Mouse (Mus musculus) liver (tissue): ENCODE data around the gene Ntm.

Experiments
- DNase-seq: peaks from one replicate; pipeline ENCODE4 v3.0.0-alpha.2; 2020; ENCODE audit warnings: mixed read lengths

The Ntm gene

DNA sequence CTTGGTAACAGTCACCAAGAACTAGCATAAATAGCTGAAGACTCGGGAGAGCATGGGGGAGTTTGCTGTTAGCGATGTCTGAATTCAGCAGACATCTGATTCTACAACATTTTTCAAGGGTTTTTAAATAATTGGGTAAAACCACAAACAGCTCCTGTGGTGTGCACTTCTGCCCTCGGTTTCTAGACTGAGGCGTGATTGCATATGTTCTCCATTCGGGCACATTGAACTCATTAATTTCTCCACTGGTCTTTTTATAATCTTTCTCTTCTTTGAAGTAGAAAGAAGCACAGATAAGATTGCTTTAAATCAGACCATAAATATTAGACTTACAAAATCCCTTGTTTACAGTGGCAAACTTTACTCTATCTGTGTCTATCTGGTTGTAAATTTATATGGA lies 862.3 kb downstream of the Ntm start:
- no peak for DNase-seq

DNA sequence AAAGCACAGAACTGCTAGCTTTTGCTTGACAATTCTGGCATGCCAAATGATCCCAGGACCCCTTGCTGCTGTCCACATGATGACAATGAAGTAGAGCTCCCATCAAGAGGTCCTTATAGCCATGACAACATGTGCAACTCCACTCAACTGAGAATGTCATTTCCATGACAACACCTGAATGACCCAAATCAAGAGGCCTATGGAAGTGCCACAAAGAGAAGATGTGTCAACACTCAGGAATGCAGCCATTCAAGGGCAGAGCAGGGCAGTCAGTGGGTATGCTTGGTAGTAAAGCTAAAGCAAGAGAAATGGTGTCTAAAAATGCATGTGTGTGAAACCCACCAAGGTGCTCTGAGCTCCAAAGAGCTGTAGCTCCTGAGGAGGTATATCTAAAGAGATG lies 870.5 kb downstream of the Ntm start:
- no peak for DNase-seq

DNA sequence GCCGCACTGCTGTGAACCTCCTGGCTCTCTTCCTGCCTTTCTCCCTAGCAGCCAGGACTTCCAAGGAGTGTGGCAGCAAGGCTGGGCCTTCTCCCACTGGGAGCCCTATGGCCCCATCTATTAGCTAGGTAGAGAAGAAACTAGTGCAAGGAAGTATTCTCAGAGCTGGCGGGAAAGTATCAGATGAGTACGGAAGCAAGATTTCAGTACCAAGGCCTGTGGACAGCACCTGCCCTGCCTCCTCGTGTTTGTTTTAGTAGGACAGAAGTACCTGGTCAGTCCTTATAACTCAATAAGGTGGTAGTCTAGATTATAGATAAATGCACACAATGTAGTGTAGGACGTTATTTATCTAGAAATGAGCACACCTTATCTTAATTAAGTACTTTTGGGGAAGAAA lies 874.3 kb downstream of the Ntm start:
- no peak for DNase-seq

DNA sequence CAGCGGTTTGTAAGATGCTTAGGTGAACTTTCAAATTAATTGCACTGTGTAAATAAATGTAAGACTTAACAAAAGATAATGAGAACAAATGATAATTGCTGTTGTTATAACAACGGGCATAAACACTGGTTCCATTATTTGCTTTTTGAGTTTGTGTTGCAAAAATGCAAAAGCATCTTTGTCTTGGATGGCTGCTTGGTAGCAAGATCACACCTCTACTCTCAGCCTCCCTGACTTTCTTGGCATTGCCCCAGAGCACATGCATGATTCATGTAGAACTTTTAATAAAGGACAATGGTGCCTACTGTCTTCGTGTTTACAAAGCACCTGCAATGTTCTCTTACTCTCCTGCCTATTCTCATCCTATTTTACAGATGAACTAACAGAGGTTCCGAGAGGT lies 875.3 kb downstream of the Ntm start:
- no peak for DNase-seq

DNA sequence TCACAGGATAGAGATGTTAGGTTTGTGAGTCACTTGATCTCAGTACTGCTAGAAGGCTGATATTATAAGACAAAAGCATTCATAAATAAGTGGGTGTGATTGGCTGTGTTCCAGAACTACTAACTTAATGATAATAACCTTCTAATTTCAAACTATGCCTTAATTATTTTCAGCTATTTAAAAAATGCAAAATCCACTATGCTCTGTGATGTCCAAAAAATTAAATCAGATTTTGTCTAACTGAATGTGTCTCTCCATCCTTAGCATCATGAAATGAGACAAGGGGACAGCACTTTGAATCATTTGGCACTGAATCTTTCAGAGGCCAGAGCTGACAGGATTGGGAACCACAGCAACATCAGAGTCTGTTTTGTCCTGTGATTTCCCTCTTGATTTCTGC lies 875.8 kb downstream of the Ntm start:
- DNase-seq = no peak

DNA sequence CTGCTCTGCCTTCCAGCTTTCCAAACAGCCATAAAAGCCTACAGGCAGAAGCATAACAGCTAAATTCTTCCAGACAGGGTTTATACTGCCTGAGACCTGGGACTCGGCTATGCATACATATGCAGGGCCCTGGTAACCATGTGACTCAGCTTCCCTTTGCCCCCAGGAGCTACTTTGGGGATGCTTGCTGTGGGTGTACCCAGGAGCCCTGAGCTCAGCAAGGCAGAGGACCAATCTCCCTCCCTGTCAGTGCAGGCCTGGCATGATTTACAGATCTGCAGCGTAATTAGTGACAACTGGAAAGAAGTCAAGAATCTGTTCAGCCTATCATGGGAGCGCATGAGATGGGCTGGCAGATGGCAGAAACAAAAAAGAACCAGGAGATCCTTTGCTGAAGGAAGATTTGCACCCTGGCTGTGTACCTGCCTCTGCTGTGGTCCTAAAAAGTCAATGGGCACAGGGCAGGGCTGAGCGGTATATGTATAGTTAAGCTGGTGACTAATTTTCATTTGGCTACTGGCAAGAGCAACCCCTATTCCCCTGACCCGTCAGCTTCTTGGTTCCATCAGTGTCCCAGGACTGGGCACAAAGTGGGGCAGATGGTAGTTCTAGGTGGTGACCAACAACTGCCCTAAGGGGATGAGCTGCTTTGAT lies 886.9 kb downstream of the Ntm start:
- DNase-seq = no peak

DNA sequence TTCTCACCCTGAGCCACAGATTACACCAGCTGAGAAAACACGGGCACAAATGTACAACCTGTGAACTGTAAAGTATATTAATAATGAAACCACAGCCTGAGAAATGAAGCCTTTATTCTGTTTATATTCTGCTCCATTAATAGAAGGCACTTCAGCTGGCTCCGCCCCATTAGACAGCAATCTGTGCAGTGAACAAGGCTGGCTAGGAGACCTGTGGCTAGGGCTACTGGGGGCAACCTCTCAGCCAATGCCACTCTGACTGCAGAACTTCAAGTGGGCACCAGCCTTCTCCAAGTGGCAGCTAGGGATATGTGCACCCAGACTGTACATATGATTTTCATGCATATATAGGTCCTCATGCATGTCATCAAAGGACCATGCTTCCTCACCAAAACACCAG lies 887.7 kb downstream of the Ntm start:
- DNase-seq = no peak

DNA sequence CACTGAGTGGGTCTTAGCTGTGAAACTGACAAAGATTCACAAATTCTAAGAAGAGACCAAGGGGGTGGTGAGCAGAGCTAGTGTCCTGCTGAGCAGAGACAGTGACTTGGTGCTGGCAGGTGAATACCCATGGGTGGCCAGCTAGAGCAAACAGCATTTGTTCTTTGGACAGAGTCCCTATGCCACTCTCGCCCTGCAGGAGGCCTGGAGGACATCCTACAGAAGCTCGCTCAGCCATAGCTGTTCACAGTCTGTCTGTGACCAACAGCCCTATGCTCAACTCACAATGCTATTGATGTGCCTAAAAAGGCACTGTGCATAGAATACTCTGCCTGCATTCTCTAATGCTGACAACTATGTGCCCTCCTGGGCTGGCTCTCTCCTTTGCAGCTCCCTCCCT lies 888.4 kb downstream of the Ntm start:
- DNase-seq = no peak

DNA sequence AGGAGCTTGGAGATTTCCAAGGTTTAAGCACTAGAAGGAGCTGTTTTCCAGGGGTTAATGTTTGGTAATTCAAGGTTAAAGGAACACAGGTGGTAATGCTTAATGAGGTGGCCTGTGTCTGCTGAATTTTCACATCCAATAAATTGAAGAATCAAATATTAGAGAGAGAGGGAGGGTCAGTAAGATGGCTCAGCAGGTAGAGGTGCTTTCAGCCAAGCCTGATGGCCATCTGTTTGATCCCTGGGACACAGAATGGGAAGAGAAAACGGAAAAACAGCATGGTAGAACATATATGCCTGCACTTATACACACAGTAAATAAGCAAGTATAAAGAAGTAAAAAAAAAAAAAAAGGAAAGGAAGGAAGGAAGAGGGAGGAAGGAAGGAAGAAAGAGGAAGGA lies 890.9 kb downstream of the Ntm start:
- DNase-seq = no peak

DNA sequence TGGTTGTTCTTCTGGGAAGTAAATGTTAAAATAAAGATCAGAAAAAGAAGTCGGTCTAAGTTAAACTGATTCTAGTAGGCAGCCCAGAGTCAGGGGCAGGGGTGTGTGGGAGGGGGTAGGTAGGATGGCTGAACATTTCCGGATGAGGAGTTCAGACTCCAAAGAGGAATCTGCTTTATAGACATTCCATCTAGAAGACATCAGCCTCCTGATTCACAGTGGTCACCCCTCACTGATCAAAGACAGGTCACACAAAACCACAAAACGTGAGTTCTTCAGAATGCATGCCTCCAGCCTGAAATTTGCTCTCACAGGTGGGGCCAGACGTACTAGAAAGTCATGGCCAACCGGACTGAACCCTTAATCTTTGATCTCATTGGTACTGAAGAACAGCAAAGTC lies 895.4 kb downstream of the Ntm start:
- no peak for DNase-seq

DNA sequence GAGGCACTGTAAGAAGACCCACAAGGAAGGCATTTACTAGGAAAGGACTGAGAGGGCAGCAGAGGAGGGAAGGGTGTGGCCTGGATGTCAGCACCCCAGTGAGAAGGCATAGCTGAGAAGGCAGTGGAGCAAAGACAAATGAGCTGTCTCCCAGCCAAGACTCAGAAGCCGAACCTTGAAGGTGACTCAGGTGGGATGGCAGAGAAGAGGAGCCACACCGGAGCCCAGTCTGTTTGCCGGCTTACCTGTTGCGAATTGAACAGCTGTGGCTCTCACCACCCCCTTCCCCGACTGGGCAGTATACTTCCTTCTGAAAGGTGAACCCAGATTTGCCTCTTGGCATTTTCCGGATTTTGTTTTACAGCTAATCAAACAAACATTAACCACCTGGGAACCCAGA lies 902.6 kb downstream of the Ntm start:
- no peak for DNase-seq

DNA sequence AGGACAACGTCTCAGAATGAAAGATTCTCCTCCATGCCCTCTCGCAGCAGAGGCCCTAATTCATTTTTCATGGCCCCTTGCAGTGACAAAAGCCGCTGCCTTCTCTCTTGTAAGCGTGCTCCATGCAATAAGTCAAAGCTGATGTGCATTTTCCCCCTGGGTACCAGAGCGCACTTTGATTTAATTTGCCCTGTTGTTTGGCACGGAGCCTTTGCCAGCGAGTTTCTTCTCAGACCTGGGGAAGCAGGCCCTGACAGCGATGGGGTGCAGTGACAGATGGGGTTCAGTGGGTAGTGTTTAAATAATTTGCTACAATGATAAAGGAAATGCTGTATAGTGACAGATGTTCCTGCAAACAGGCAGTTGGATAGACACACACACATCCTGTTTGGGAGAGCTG lies 904.1 kb downstream of the Ntm start:
- no peak for DNase-seq

DNA sequence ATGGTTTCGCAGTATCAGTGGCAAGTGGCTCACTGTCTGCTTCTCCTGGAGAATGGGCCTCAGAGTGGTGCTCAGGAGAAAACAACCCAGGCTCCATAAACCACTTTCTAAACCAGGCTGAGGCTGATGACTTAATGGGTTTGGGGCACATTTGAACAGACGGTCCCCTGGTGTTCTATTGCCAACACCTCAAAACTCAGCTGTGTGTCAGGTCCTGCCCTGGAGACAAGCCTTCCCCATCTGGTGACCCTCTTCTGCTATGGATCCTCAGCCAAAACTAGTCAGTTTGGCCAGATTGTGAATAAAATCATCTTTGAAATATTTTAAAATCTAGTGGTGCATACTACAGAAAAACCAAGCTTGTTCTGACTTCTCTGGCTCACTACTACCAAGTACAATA lies 907.3 kb downstream of the Ntm start:
- no peak for DNase-seq

DNA sequence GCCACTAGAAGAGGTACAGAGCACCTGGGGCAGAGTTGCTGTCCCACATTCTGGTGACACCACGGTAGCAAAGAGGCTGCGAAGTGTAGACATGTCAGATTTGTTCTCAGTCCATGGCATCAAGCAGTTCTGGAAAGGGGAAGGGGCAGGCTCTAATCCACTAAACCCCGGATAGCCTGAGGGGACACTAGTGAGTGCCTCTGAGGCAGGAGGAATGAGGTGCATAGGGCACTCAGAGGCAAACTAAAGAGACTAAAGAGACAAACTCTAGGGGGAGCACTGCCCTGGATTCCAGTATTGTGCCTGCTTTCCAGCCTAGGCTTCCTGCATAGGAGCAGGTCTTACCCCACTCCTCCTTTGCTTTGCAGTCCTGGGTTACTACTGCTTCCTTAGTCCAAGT lies 926.5 kb downstream of the Ntm start:
- DNase-seq = no peak

DNA sequence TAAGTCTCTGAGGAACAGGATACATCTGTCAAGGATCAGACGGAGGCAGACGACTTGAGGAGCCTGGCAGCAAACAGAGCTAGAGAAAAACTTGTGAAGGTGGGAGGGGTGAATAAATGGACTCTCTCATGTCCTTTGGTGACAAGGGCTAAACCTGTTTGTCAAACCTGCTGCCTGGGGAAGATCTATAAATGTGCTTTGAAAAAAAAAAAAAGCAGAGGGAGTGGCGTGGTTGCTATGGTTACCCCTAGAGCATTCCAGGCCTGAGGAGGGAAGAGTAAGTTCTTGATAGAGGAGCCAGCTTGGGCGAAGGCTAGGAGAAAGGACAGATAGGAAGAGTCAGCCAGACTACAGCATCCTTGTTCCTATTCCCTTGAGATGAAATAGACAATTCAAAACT lies 926.9 kb downstream of the Ntm start:
- DNase-seq = no peak

DNA sequence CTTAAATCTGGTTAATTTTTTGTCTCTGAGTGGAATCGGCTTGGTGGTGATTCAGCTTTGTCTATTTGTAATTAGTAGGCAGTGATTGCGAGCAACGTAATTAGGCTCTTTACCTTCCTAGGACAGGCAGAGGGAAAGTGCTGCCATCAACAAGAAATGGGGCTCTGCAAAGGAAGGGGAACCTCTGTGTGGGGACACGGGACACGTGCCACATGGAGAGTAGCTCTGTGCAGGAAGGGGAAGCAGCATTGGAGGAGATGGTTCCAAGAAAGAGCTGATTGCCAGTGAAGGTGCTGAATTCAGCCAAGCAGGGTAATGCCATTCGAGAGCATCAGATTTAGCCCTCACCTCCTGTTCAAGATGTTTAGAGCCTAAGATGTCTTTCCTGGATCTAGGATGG lies 936.5 kb downstream of the Ntm start:
- DNase-seq = no peak

DNA sequence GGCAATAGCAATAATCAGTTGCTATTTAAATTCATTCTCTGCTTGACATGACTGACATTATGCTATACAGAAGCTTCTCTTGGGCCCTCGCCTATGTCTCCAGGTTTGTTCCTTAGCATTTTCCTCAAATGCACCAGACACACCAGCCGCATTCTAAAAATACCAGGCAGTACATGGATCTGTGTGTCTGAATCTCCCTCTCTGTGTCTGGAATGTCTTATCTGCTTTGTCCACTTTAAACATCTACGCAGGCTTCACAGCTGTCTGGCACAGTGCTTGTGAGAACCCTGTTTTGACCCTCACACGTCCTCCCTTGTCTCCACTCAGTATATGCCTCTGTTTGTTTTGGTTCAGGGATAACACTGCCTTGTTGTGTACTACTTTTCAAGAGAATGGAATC lies 937.3 kb downstream of the Ntm start:
- DNase-seq = no peak

DNA sequence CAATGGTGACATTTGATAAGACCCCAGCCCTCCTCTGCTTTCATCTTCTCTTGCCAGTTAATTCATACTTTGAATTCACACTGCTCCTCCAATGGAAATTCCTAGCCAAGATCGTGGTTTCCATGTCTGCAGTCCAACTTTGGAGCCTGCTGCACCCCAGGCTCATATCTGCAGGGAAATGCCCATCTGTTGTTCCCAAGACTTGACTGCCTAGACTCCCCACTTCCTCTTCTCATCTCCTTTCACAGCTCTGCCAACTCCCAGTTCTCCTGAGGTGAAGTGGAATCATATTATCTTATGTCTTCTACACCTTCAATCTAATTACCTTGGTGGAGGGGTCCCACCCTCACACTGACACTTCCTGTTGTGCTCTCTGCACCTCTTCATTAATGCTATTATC lies 937.8 kb downstream of the Ntm start:
- no peak for DNase-seq

DNA sequence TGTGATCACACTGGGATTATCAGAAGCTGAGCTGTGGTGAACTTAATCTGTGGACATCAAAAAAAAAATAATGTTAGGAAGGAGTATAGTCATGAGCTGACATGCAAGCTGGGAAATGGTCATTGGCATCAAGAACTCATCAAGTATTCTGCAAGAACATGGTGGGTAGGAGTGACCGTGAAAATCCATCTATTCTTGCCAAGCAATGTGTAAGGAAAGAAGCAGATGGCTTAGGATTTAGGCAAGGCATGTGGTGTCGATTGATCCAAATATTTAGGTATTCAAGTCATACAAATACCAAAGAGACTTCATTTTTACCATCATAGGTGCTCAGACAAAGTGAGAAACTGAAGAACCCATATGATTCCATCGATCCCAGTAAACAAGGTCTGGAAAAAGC lies 946.1 kb downstream of the Ntm start:
- DNase-seq = no peak

DNA sequence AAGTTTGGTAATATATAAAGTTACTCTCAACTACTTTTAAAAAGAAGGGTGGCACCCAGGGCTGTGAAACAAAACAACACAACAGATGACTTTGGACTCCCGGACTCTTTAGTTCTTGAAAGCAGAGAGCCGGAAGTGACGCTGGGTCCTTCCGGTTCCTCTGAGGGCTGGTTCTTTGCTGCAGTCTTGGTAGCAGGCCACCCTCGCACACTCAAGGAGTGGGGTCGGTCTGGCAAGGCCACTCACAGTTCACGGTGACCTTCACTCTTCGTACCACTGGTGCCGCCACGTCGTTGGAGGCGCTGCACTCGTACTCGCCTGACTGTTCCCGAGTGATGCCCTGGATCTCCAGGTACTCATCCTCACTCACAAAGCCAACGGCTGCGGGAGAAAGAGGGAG lies 949.1 kb downstream of the Ntm start:
- no peak for DNase-seq

DNA sequence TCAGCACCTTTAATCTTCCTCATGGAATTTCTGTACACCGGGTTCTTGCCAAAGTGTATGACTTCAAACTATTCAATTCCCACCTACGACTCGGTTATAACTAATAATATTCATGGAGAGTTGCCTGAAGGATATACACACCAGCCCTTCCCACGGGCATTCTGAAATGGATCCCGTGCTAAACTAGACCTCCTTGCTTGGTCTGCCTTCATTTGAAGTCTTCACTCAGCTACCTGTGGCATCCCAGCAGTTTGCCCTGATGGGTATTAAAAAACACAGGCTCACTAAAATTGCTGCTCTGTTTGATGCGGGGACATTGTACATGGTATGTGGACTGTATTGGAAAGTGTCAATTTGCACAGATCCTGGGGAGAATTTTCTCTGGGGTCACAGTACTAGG lies 950.4 kb downstream of the Ntm start:
- no peak for DNase-seq

DNA sequence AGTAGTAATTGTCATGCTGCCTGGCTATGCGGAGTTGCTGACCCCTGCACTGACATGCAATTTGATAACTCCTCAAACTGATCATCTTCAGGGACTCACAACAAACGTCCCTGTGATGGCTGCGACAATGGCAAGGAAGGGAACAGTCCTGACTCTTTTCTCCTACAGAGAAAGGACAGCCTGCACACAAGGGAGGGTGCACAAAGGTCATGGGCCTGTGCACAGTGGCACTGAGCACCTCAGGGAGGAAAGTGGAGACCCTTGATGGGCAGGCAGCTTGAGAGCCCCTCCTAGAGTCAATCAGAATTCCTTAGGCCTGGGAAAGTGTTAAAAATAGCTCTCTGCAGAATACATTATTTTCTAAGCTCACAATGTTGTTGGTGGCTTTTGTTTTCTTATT lies 951.5 kb downstream of the Ntm start:
- DNase-seq = no peak

DNA sequence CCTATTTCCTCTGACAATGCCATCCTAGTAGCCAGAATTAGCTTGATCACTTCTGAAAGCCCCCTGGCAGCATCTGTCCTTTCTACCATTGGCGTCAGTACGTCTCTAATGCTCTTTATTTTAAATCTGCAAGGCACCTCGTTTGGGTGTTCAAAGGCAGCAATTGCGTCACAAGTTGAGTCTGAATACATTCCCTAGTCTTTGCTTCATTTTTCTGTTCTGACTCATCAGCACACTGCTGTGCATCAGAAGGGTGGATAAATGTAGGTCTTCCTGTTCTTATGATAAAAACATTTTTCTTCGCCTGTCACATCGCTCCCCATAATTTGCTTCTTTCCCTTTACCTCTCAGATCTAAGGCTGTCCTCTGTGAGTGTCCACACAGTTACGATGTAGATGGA lies 958.4 kb downstream of the Ntm start:
- DNase-seq = no peak

DNA sequence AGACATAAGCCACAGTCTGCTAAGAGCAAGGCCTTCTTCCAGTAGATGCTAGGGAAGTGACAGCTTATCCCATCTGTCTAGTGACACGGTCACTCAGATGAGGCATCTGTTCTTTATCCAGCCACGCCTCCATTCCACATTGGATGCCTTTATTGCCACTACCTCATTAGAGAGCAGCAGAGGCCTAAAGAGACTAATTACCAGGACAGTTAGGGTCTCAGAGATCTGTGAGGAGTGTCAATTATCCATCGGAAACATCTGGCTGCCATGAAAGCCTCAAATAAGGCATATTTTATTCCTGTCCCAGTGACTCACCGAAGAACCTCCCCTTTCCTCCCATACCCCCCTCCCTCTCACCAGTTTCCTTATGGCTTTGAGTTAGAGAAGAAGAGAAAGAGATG lies 963.0 kb downstream of the Ntm start:
- DNase-seq = no peak

DNA sequence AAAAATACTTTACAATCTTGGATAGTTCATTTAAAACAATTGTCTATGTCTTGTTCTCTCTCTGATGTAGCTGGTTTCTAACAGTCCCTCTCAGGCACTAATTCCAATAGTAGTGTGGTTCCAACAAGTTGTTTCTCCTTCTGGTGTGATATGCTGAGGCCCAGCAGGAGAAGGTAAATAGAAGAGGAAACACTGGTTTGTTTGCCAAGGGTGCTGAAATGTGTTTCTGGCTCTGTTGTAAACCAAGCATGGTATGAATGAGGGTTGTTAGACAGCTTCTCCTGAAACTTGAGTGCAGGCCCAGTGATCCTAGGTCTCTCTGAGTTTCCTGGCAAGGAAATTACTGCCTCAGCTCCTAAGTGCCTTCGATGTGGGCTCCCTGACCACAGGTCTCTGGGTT lies 985.7 kb downstream of the Ntm start:
- DNase-seq = no peak

DNA sequence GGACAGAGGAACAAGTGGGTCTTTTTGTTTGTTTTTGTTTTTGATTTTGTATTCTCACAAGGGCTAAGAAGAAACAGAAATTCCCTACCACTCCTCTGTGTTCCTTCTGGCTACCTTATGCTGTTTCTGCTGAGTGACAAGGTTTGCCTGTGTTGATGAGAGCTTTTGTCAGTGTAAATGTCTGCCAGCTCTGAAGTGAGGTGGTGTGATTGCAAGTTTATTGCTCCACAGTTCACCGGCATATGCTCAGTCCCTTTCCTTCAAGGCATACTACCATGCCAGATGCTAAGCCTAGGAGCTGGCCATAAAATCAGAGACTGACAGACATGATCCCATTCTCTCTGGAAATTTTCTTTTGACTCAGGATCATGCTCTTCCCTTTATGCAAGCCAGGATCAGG lies 993.5 kb downstream of the Ntm start:
- DNase-seq = no peak
